Mouse (Mus musculus): ENCODE data around the gene Slc22a14.
A peak's percentile ranks its signal among the peaks of the same experiment; 100 is the strongest.

DNA sequence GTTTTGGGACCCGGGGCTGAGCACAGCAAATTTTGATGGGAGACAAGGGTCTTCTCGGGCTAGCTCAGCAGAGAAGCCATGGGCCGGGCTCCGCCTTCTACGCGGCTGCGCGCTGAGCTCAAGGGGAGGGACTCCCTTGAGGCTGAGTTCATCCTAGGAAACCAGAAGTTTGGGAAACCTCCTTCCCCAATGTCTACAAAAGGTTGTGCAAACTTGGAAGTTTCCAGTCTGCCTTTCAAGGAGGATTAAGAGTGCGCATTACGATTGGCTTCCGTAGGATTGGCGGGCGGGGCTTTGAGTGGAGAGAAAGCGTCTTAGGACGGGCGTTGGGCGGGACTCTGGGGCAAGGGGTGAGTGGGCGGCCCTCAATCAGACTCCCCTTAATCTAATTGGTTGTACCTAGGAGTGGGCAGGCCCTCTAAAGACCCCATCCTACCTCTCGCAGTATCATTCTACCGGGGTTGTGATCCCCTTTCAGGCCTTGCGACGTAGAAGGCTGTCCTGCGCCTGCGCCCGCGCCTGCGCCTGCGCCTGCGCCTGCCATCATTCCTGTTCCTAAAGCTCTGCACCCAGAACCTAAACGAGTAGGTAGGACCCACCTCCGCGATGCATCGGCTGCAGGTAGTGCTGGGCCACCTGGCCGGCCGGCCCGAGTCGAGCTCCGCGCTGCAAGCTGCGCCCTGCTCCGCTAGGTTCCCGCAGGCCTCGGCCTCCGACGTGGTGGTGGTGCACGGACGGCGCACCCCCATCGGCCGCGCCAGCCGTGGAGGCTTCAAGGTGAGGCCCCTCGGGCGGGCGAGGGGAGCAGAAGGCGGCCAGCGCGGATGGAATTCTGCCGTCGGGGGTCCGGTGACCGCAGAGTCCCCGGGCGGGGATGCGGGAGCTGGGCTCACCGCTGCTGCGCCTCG lies 24.2 kb downstream of the Slc22a14 start, which contains the start of gene Myd88:
- TF ChIP-seq CTCF (IDR thresholded peaks at IDR 0.05; ENCODE audit: borderline replicate concordance, insufficient read depth, low read depth, low read length) (no peak), POLR2A (IDR thresholded peaks at IDR 0.05; ENCODE audit: borderline replicate concordance, insufficient read depth, low read length) (peak; percentile 59; the same call in 1 of the 2 replicates)

Data from cerebellum, adult 2 months (tissue).